Mouse (Mus musculus): ENCODE data around the gene Rbpj.

- no peak for TF ChIP-seq POLR2A (IDR thresholded peaks at IDR 0.05; ENCODE audit: control insufficient read depth, low read depth, low read length)
- TF ChIP-seq CTCF (IDR thresholded peaks at IDR 0.05; ENCODE audit: control insufficient read depth, insufficient read depth, insufficient replicate concordance, low read depth, low read length) = no peak
These were observed 13.0 kb upstream of the Rbpj start for GRCm38 (mm10) chr5:53452920-53453319.
